Mouse (Mus musculus) liver, embryonic 14.5 days (tissue): ENCODE results near the gene Atg3. TPM values are rescaled to one million over a fixed set of nuclear protein-coding genes. Genes with fewer than 3 reads are reported as not detected.

ENCODE experiments used
- ATAC-seq: fragments of 200-750 bp; cut with Nextera tagmentation; 2 replicates; pipeline ENCODE4 v1.8.0; 2017; ENCODE audit warnings: moderate number of reproducible peaks, mild to moderate bottlenecking, moderate library complexity; ENCODE audit not compliant: insufficient read depth
- DNase-seq, 3 experiments: peaks; one replicate each; pipeline ENCODE4 v3.0.0-alpha.2; 2012 to 2013; ENCODE audit warnings: low read depth in 3 of 3, low spot score in 3 of 3
- H3K27ac ChIP-seq: fragments of 300-500 bp; sonication (generic); 2 replicates; pipeline ENCODE4 v1.5.1; 2014; ENCODE audit warnings: moderate library complexity, mild to moderate bottlenecking, control low read depth, inconsistent platforms
- H3K27me3 ChIP-seq: fragments of 300-500 bp; sonication (generic); 2 replicates; pipeline ENCODE4 v1.6.1; 2014; ENCODE audit warnings: mild to moderate bottlenecking, low read length, moderate library complexity; ENCODE audit not compliant: control insufficient read depth, insufficient read depth
- H3K36me3 ChIP-seq: fragments of 300-500 bp; sonication (generic); replicated peaks from 2 replicates; pipeline ENCODE4 v1.6.1; 2014; ENCODE audit warnings: low read depth; ENCODE audit not compliant: control insufficient read depth, insufficient read depth
- H3K4me1 ChIP-seq, 2 experiments: fragments of 200-500 bp in 1 of 2; fragments of 300-500 bp in 1 of 2; sonication (generic) in 1 of 2; replicated peaks; 2 replicates each; pipeline ENCODE4 v1.6.1; 2012 to 2014; ENCODE audit warnings: antibody characterized with exemption in 1 of 2, inconsistent platforms in 1 of 2, low read length in 1 of 2; ENCODE audit not compliant: control insufficient read depth in 2 of 2, insufficient read depth in 2 of 2
- H3K4me2 ChIP-seq: fragments of 300-500 bp; sonication (generic); 2 replicates; pipeline ENCODE4 v1.6.1; 2014; ENCODE audit warnings: low read depth, mild to moderate bottlenecking, control low read depth, moderate library complexity
- H3K4me3 ChIP-seq, 2 experiments: fragments of 200-500 bp in 1 of 2; fragments of 300-500 bp in 1 of 2; sonication (generic) in 1 of 2; 2 replicates each; pipeline ENCODE4 v1.5.1; 2012 to 2014; ENCODE audit warnings: low read depth in 2 of 2, low read length in 2 of 2, mild to moderate bottlenecking in 2 of 2, control low read depth in 1 of 2, inconsistent platforms in 1 of 2, moderate library complexity in 1 of 2; ENCODE audit not compliant: insufficient read depth in 1 of 2
- H3K9ac ChIP-seq: fragments of 300-500 bp; sonication (generic); replicated peaks from 2 replicates; pipeline ENCODE4 v1.6.1; 2014; ENCODE audit warnings: mild to moderate bottlenecking, control low read depth, moderate library complexity
- H3K9me3 ChIP-seq: fragments of 300-500 bp; sonication (generic); 2 replicates; pipeline ENCODE4 v1.6.1; 2016; ENCODE audit warnings: low read length, mixed read lengths; ENCODE audit not compliant: control insufficient read depth
- CTCF ChIP-seq: IDR thresholded peaks from 2 replicates; pipeline ENCODE4 v1.5.1; 2016; ENCODE audit warnings: antibody characterized with exemption, low read depth, control low read depth
- EP300 ChIP-seq: IDR thresholded peaks from 2 replicates; pipeline ENCODE4 v1.6.1; 2016; ENCODE audit warnings: antibody characterized with exemption, low read depth
- WGBS: fragments of 180-500 bp; shearing (Covaris S2); extraction: QIAGEN DNeasy Blood & Tissue Kit; methylation state at CpG from one replicate; pipeline ENCODE4 v1.1.7; 2014; ENCODE audit not compliant: insufficient replicate concordance; 5-methylcytosine and 5-hydroxymethylcytosine counted together
- polyA plus RNA-seq, 2 experiments: library from polyadenylated mRNA; depleted of rRNA in 1 of 2; stranded (reverse) in 1 of 2; unstranded in 1 of 2; fragments of >200 nt; fragmentation: Nextera tagmentation in 1 of 2; extraction: Ambion mirVana in 1 of 2; gene quantifications; 2 replicates each; pipeline versions ENCODE4 v1.2.1 to v1.2.3; 2012 to 2014

The Atg3 gene
- polyA plus RNA-seq, 2 experiments = 11.2 to 18.1 TPM

DNA sequence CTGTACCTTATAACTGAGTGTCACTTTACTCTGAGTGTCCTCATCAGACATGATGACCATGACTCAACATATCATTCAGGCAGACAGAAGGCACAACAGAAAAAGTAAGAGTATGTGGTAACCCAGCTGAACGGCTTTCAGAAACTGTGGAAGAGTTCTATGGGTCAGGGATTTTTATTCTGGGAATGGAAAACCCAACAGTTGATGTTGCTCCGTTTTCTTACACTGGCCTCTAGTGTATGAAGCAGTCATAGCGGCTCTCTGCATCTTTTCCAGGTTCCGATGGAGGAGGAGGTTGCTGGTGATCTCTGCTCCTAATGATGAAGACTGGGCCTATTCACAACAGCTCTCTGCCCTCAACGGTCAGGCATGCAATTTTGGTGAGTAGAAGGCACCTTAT, 36.0 kb upstream of the Atg3 start:
- no peaks in the 10 kb centered on the region for H3K4me1 ChIP-seq
- H3K9me3 ChIP-seq = no peaks in the 10 kb centered on the region
- no peak for TF ChIP-seq CTCF
- TF ChIP-seq EP300 = no peak
- no peaks in the 10 kb centered on the region for H3K36me3 ChIP-seq
- ATAC-seq (no peak), DNase-seq (no peak)
- H3K27ac ChIP-seq = no peak overlapping the region
- no peak overlapping the region for H3K4me2 ChIP-seq
- H3K9ac ChIP-seq = no peak overlapping the region
- H3K27me3 ChIP-seq = no peaks in the 10 kb centered on the region
- 47% methylated on average over 5 of the region's 5 CpGs for WGBS
- H3K4me3 ChIP-seq = no peak overlapping the region

DNA sequence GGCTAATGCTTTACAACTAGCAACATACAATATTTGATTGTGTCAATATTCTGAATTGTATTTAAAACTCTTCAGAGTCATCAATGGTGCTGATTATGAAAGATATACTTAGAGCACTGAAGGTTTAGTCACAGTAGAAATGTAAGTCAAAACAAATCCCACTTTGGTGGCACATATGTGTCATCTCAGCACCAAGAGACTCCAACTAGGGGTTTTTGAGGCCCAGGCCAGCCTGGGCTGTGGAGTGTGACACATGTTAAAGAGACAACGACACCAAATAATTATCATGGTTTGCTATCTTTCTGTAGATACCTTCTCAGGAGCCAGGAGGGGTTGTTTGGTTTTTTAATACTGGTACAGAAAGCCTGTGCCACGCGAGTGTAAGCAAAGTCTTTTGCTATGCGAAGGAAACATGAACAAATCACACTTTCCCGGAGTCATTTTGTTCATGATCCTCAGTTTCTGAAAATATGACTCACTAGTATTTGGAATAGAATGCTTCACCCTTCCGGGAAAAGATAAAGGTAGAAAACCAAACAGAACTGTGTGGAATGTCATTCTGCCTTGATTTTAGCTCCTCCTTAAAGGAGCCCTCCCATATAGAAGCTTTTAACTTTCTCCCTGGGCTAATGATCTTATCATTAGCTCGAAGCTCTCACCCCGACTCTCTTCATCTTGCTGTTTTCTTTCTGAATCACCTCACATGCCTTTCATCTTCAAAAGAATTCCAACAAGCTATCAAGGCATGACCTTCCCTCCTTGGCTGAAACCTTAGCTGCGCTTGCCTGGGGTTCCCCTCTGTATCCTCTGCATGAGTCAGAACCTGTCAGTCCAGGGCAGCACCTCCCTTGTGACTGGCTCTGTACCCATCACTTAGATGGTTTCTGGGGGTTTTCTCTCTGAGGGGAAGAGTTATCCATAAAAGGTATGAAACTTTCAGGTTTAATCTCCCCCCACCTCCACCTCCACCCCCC, 34.1 kb upstream of the Atg3 start:
- Histone ChIP-seq H3K36me3 (no peaks in the 10 kb centered on the region), H3K9ac (no peak overlapping the region), H3K27ac (no peak overlapping the region), H3K9me3 (no peaks in the 10 kb centered on the region), H3K4me3 (no peak overlapping the region), H3K4me2 (no peak overlapping the region), H3K4me1 (no peaks in the 10 kb centered on the region), H3K27me3 (no peaks in the 10 kb centered on the region)
- WGBS = 58% methylated on average over 9 of the region's 9 CpGs
- TF ChIP-seq CTCF (no peak), EP300 (no peak)
- DNase-seq = no peak
- ATAC-seq = no peak

DNA sequence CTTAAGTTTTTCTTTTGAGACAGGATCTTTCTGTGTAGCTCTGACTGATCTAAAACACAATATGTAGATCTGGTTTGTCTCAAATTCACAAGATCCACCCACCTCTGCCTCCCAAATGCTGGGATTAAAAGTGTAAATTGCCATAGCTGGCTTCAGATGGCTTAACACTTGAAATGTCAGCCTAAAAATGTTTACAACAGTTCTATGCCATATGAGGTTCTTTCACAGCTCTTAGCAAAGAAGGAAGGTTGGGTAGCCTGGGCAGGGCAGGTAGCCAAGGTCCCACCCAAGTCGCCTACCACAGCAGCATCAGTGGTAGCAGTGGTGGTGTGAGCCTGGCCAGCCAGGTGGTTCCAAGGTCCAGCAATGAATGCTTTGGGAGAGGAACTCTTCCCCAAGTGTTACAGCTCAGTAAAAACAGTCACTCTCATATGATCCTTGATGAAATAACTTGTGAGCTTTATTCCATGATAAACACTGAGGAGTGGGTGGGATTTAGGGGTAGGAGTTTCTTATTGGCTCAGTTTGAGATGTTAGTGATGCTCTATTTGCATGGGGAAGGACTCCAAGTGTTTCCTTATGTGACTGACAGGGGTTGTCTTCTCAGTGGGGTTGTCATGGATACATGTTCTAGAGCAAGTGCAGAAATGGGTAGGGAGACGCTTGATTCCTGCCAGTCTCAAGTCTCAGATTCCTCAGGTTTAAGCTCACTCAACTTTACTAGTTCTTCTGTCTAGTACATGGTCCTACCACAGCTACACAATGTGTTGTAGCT, 30.5 kb upstream of the Atg3 start:
- DNase-seq (no peak), ATAC-seq (no peak)
- Histone ChIP-seq H3K36me3 (no peaks in the 10 kb centered on the region), H3K4me2 (no peak overlapping the region), H3K9me3 (no peaks in the 10 kb centered on the region), H3K27ac (no peak overlapping the region), H3K4me1 (no peaks in the 10 kb centered on the region), H3K4me3 (no peak overlapping the region), H3K9ac (no peak overlapping the region), H3K27me3 (no peaks in the 10 kb centered on the region)
- TF ChIP-seq CTCF (no peak), EP300 (no peak)
- WGBS = 55% methylated on average over 2 of the region's 2 CpGs

DNA sequence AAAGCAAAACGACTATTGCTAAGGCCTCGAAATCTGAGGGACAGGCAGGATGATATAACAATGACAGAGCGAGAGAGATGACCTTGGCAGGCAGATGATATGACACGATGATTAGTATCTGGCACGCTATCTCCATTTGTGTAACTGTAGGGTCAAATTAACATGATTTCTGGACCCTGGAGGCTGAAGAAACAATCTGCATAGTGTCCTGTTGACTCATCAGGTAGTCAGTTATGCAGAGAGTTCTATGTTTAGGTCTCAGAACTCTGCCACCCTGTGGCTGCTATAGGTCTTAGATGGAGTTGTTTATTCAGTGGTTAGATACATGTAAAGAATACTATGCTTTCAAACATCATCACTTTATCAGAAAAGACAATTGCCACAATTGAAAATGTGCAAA, 16.9 kb upstream of the Atg3 start:
- Histone ChIP-seq H3K36me3 (peaks cover 2% of the 10 kb centered on the region; the same call in 1 of the 2 replicates), H3K4me3 (no peak overlapping the region), H3K27ac (no peak overlapping the region), H3K27me3 (no peaks in the 10 kb centered on the region), H3K9me3 (no peaks in the 10 kb centered on the region), H3K9ac (no peak overlapping the region), H3K4me2 (no peak overlapping the region), H3K4me1 (no peaks in the 10 kb centered on the region)
- 71% methylated on average over 5 of the region's 5 CpGs for WGBS
- DNase-seq (no peak), ATAC-seq (no peak)
- TF ChIP-seq EP300 (no peak), CTCF (no peak)

DNA sequence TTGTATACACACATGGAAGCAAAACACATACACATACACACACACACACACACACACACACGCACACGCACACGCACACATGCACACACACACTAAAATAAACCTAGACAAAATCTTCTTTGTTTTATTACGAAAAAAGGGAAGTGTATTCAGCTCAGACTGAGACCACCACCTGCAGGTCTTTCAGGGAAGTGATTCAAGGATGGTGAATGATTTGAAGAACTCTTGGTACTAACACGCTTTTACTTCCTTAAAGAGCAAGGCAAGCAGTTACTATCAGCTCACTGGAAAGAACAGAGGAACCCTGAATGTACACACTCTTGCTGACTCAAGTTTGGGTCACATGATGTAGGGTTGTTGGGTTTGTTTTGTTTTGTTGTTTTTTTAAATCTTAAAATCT, 16.0 kb upstream of the Atg3 start:
- H3K27ac ChIP-seq = no peak overlapping the region
- H3K9me3 ChIP-seq = no peaks in the 10 kb centered on the region
- no peak overlapping the region for H3K4me3 ChIP-seq
- ATAC-seq (no peak), DNase-seq (peak in 1 of 3 experiments; percentile 10)
- no peak overlapping the region for H3K4me2 ChIP-seq
- H3K4me1 ChIP-seq = no peaks in the 10 kb centered on the region
- WGBS = 71% methylated on average over 5 of the region's 5 CpGs
- H3K27me3 ChIP-seq = no peaks in the 10 kb centered on the region
- H3K36me3 ChIP-seq = peaks cover 2% of the 10 kb centered on the region; the same call in 1 of the 2 replicates
- no peak for TF ChIP-seq CTCF
- TF ChIP-seq EP300 = no peak
- no peak overlapping the region for H3K9ac ChIP-seq
